Mouse (Mus musculus) layer of hippocampus, postnatal 14 days (tissue): ENCODE measurements at regions not wholly inside any gene's neighbourhood (a gene's known extent, or its start where the extent isn't known, plus 50 kb on each side); places are given as distances from the start of the nearest gene placed in this dataset.

Experiments
- DNase-seq, 2 experiments: peaks; one replicate each; pipeline ENCODE4 v3.0.0; 2021 to 2022; ENCODE audit warnings: low spot score in 2 of 2, mixed read lengths in 1 of 2

GRCm38 (mm10) chr5:55885658-55886312, 1832.0 kb upstream of the Pcdh7 start:
- no peak for DNase-seq

GRCm38 (mm10) chr5:55891729-55892308, 1825.9 kb upstream of the Pcdh7 start:
- no peak for DNase-seq

DNA sequence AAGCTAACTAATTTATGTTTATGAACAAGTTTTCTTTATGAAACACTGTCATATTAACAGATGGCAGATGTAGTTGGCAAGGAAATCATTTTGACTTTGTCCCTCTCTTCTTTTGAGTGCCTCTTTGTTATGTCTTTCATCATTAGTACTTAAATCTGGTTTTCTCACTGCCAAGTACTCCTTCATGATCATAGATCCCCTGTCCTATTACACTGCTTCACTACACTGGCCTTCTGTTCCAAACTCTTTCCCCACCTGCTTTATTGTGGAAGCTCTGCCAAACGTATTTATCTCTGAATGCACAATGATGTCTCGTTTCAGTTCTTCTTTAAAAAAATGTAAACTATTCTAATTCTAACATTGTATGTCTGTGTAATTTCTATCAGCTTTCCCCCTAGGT, 1776.3 kb upstream of the Pcdh7 start:
- peak in 1 of 2 experiments; percentile 30 for DNase-seq

DNA sequence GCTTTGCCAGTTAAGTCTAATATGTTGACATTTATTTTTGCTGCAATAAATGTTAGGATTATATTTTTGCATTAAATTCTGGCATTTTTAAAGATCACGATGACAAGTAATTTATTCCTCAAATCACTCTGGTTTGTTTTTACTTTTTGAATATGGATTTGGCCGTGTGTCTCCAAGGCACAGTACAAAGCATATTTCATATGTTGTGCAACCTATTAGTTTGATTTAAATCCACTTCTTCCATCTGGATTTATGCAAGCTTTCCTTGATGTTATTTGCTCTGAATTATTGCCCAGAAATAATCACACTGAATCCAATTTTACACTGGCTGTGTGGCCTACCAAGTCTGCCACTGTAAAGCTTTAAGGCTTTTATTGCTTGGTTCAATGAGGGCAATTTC, 1741.3 kb upstream of the Pcdh7 start:
- no peak for DNase-seq

DNA sequence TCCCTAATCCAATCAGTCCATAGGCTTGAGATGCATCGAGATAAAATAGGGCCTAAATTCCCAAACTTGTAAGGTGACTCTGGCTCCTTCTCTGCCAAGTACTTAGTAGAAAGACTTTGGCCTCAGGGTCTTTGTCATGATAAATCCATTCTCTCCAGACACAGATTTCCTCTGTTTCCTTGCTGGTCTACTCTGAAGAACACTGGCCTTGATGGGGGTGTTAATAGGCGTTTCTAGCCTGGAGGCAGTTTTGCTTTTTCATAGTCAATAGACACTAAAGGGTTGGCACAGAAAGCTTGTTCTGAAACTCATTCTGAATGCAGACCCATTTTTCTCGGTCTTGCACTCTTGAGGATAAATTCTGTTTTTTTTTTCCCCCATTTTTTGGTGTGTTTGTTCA, 1709.9 kb upstream of the Pcdh7 start:
- DNase-seq, result no peak

- DNase-seq, result no peak
Observed at GRCm38 (mm10) chr5:56020463-56020862, 1697.3 kb upstream of the Pcdh7 start.
